Mouse (Mus musculus) CH12.LX (cell line): ENCODE data around the gene Srrm1. TPM values are rescaled to one million over a fixed set of nuclear protein-coding genes. Genes with fewer than 3 reads are reported as not detected.

Experiments
- DNase-seq: peaks from one replicate; pipeline ENCODE4 v3.0.0-alpha.2; 2013; ENCODE audit errors: extremely low read depth
- H3K27ac ChIP-seq: 2 replicates; pipeline ENCODE4 v1.5.1; 2012; ENCODE audit warnings: low read depth, mild to moderate bottlenecking, control low read depth, moderate library complexity; ENCODE audit not compliant: insufficient read depth
- H3K27me3 ChIP-seq: replicated peaks from 2 replicates; pipeline ENCODE3; 2012; ENCODE audit warnings: inconsistent platforms
- H3K36me3 ChIP-seq, 2 experiments: replicated peaks in 1 of 2; 2 replicates each; pipeline versions ENCODE3 to v1.6.1; 2012; ENCODE audit warnings: inconsistent platforms in 1 of 2, low read length in 1 of 2, mild to moderate bottlenecking in 1 of 2, mixed read lengths in 1 of 2, moderate library complexity in 1 of 2; ENCODE audit not compliant: control insufficient read depth in 1 of 2, insufficient read depth in 1 of 2
- H3K4me1 ChIP-seq, 2 experiments: 2 replicates each; pipeline ENCODE4 v1.6.1; 2012; ENCODE audit warnings: inconsistent platforms in 1 of 2, moderate library complexity in 1 of 2; ENCODE audit not compliant: insufficient read depth in 2 of 2, control insufficient read depth in 1 of 2
- H3K4me2 ChIP-seq: 2 replicates; pipeline ENCODE4 v1.6.1; 2012; ENCODE audit warnings: low read depth, mild to moderate bottlenecking, control low read depth; ENCODE audit not compliant: poor library complexity, insufficient read depth, severe bottlenecking
- H3K4me3 ChIP-seq, 3 experiments: fragments of 150-350 bp in 1 of 3; sonication (generic) in 1 of 3; replicated peaks in 1 of 3; 2 replicates each; pipeline versions ENCODE3 to v1.5.1; 2011 to 2012; ENCODE audit warnings: low read depth in 2 of 3, low read length in 2 of 3, mild to moderate bottlenecking in 2 of 3, moderate library complexity in 2 of 3, control low read depth in 1 of 3, improper control_type of control experiment in 1 of 3, inconsistent platforms in 1 of 3, mixed read lengths in 1 of 3; ENCODE audit not compliant: poor library complexity in 1 of 3
- H3K79me2 ChIP-seq: replicated peaks from 2 replicates; pipeline ENCODE4 v1.6.1; 2012; ENCODE audit warnings: mild to moderate bottlenecking, moderate library complexity; ENCODE audit not compliant: control insufficient read depth, poor library complexity, insufficient read depth, severe bottlenecking; ENCODE audit errors: extremely low read depth
- H3K9ac ChIP-seq: 2 replicates; pipeline ENCODE4 v1.6.1; 2012; ENCODE audit warnings: low read depth, mild to moderate bottlenecking, control low read depth, moderate library complexity; ENCODE audit not compliant: insufficient read depth
- H3K9me3 ChIP-seq: replicated peaks from 2 replicates; pipeline ENCODE3; 2012; ENCODE audit warnings: low read length, inconsistent platforms, mixed read lengths
- BHLHE40 ChIP-seq: IDR thresholded peaks from 2 replicates; pipeline ENCODE4 v1.6.1; 2011; ENCODE audit warnings: mild to moderate bottlenecking, low read depth, low read length, improper control_type of control experiment
- CHD2 ChIP-seq: IDR thresholded peaks from 2 replicates; pipeline ENCODE4 v1.6.1; 2011; ENCODE audit warnings: low read length, improper control_type of control experiment
- CTCF ChIP-seq, 2 experiments: IDR thresholded peaks in 1 of 2; conservative IDR thresholded peaks in 1 of 2; 2 replicates each; pipeline ENCODE4 v1.5.1; 2011 to 2012; ENCODE audit warnings: low read depth in 2 of 2, low read length in 2 of 2, improper control_type of control experiment in 1 of 2, inconsistent platforms in 1 of 2, mild to moderate bottlenecking in 1 of 2, moderate library complexity in 1 of 2
- E2F4 ChIP-seq: IDR thresholded peaks from 2 replicates; pipeline ENCODE4 v1.6.1; 2011; ENCODE audit warnings: low read depth, low read length, improper control_type of control experiment; ENCODE audit not compliant: insufficient replicate concordance
- ELF1 ChIP-seq: IDR thresholded peaks from 2 replicates; pipeline ENCODE4 v1.6.1; 2014; ENCODE audit warnings: low read depth, mild to moderate bottlenecking, inconsistent platforms, low read length, improper control_type of control experiment
- ETS1 ChIP-seq: conservative IDR thresholded peaks from 2 replicates; pipeline ENCODE4 v1.6.1; 2012; ENCODE audit warnings: low read depth, mild to moderate bottlenecking, inconsistent platforms, low read length, improper control_type of control experiment, moderate library complexity
- HCFC1 ChIP-seq: IDR thresholded peaks from 2 replicates; pipeline ENCODE4 v1.6.1; 2012; ENCODE audit warnings: low read depth, mild to moderate bottlenecking, inconsistent platforms, low read length, improper control_type of control experiment
- IRF4 ChIP-seq: IDR thresholded peaks from 2 replicates; pipeline ENCODE4 v1.6.1; 2014; ENCODE audit warnings: low read depth, mild to moderate bottlenecking, inconsistent platforms, low read length, improper control_type of control experiment
- KAT2A ChIP-seq: IDR thresholded peaks from 2 replicates; pipeline ENCODE4 v1.6.1; 2012; ENCODE audit warnings: low read length, improper control_type of control experiment, inconsistent platforms; ENCODE audit not compliant: insufficient replicate concordance
- MAFK ChIP-seq: IDR thresholded peaks from 2 replicates; pipeline ENCODE4 v1.6.1; 2011; ENCODE audit warnings: low read length, improper control_type of control experiment; ENCODE audit not compliant: insufficient replicate concordance
- MAZ ChIP-seq: IDR thresholded peaks from 2 replicates; pipeline ENCODE4 v1.6.1; 2012; ENCODE audit warnings: low read depth, mild to moderate bottlenecking, inconsistent platforms, low read length, improper control_type of control experiment, moderate library complexity
- MEF2A ChIP-seq: IDR thresholded peaks from 2 replicates; pipeline ENCODE4 v1.6.1; 2014; ENCODE audit warnings: low read depth, mild to moderate bottlenecking, inconsistent platforms, low read length, improper control_type of control experiment, borderline replicate concordance
- MXI1 ChIP-seq: IDR thresholded peaks from 2 replicates; pipeline ENCODE4 v1.6.1; 2011; ENCODE audit warnings: mild to moderate bottlenecking, low read depth, low read length, improper control_type of control experiment
- NELFE ChIP-seq: IDR thresholded peaks from 2 replicates; pipeline ENCODE4 v1.6.1; 2011; ENCODE audit warnings: low read depth, low read length, improper control_type of control experiment
- NRF1 ChIP-seq: IDR thresholded peaks from 2 replicates; pipeline ENCODE4 v1.6.1; 2014; ENCODE audit warnings: low read depth, mild to moderate bottlenecking, inconsistent platforms, low read length, improper control_type of control experiment, moderate library complexity
- PAX5 ChIP-seq: IDR thresholded peaks from 2 replicates; pipeline ENCODE4 v1.6.1; 2012; ENCODE audit warnings: low read length, inconsistent platforms, mixed read lengths
- RAD21 ChIP-seq: IDR thresholded peaks from 2 replicates; pipeline ENCODE4 v1.6.1; 2011; ENCODE audit warnings: low read depth, mild to moderate bottlenecking, low read length, improper control_type of control experiment, moderate library complexity
- RCOR1 ChIP-seq: conservative IDR thresholded peaks from 2 replicates; pipeline ENCODE4 v1.6.1; 2012; ENCODE audit warnings: low read depth, mild to moderate bottlenecking, inconsistent platforms, low read length, improper control_type of control experiment
- SIN3A ChIP-seq: IDR thresholded peaks from 2 replicates; pipeline ENCODE4 v1.6.1; 2012; ENCODE audit warnings: low read length, improper control_type of control experiment, inconsistent platforms
- SMC3 ChIP-seq: IDR thresholded peaks from 2 replicates; pipeline ENCODE4 v1.6.1; 2011; ENCODE audit warnings: low read depth, low read length, improper control_type of control experiment
- TBP ChIP-seq: conservative IDR thresholded peaks from 2 replicates; pipeline ENCODE4 v1.6.1; 2011; ENCODE audit warnings: low read depth, low read length, improper control_type of control experiment
- TCF12 ChIP-seq: IDR thresholded peaks from 2 replicates; pipeline ENCODE4 v1.6.1; 2014; ENCODE audit warnings: low read depth, mild to moderate bottlenecking, inconsistent platforms, low read length, improper control_type of control experiment
- UBTF ChIP-seq: IDR thresholded peaks from 2 replicates; pipeline ENCODE4 v1.6.1; 2012; ENCODE audit warnings: low read depth, mild to moderate bottlenecking, inconsistent platforms, low read length, improper control_type of control experiment, moderate library complexity
- ZKSCAN1 ChIP-seq: IDR thresholded peaks from 2 replicates; pipeline ENCODE4 v1.6.1; 2012; ENCODE audit warnings: low read depth, inconsistent platforms, low read length, improper control_type of control experiment, borderline replicate concordance
- ZNF384 ChIP-seq: IDR thresholded peaks from 2 replicates; pipeline ENCODE4 v1.6.1; 2012; ENCODE audit warnings: low read depth, low read length, improper control_type of control experiment, inconsistent platforms
- dilution Hi-C: fragments of 300-500 bp; cut with MboI; formaldehyde crosslinking; loops from 2 replicates; pipeline ENCODE4 v1.14.3; 2020; ENCODE audit warnings: low sequenced_read_pairs; ENCODE audit not compliant: extremely low pct_unique_long_range_greater_than_20kb, extremely low pct_ligation_motif_present
- in situ Hi-C: fragments of 300-500 bp; cut with MboI; formaldehyde crosslinking; loops from 3 replicates; pipeline ENCODE4 v1.14.3; 2019; ENCODE audit warnings: low sequenced_read_pairs, low pct_ligation_motif_present, low pct_unique_long_range_greater_than_20kb, mixed read lengths
- polyA plus RNA-seq: library from polyadenylated mRNA; unstranded; fragments of >175 nt; gene quantifications from 2 replicates; pipeline ENCODE4 v1.2.1, GENCODE M21; 2012; ENCODE audit warnings: low read depth; ENCODE audit not compliant: insufficient read length
- total RNA-seq, 2 experiments: library from RNA; depleted of rRNA; stranded (reverse); fragments of 300-350 nt in 1 of 2; fragments of >200 nt in 1 of 2; gene quantifications; 2 replicates each; pipeline ENCODE4 v1.2.3; 2012 to 2014

Gene Srrm1
- total and polyA plus RNA-seq, 3 experiments, result 14.2 to 180 (median 23.6) TPM

DNA sequence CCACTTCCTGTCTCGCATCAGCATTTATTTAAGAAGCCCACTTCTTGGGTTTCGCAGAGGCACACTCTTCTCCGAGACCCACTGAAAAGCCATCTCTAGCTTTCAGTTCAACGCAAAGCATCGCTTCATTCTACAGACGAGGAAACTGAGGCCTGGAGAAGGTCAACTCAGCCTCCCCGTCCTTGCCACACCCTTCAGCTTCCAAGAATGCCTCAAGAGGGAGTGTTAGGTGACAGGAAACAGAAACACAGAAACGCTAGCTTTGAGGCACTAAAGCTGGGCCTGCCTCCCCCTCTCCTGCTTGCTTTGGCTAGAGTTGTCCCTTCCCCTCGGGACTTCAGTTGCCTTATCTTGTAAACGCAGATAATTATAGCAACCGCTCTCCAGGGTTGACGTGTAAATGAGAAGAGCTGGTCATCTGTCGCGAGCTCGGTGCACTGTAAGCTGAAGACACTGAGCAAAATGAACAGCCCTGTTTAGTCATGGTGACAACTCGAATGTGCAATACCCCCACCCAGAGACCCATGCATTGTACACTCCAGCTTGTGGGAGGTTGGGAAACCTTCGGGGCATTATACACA lies 39.9 kb downstream of the Srrm1 start:
- Histone ChIP-seq H3K4me2 (peak overlapping the region; percentile 94), H3K79me2 (no peaks in the 10 kb centered on the region), H3K9ac (peak overlapping the region; percentile 5), H3K4me1 (peaks cover 18 to 50% of the 10 kb centered on the region in 2 experiments), H3K27me3 (no peaks in the 10 kb centered on the region), H3K4me3 (peak overlapping the region in 1 of 3 experiments; percentile 34), H3K27ac (peak overlapping the region; percentile 99), H3K36me3 (peaks cover 32 to 40% of the 10 kb centered on the region in 2 experiments), H3K9me3 (peaks cover 16% of the 10 kb centered on the region)
- dilution Hi-C loops, result no loop called here
- in situ Hi-C loops, result loop anchor here (5.0 to 10.0 kb wide), 3 partner anchors 36 to 238 kb away; no protein-coding TSS in a partner anchor
- DNase-seq, result peak; percentile 50
- TF ChIP-seq MXI1 (no peak), MAZ (no peak), CTCF (conservative IDR thresholded peaks at IDR 0.05 in 1 of 2, IDR thresholded peaks at IDR 0.05 in 1 of 2; ENCODE audit: low read depth in 2 of 2, low read length in 2 of 2) (no peak), MAFK (no peak), NRF1 (no peak), SIN3A (no peak), TBP (0 out of 2 replicates have a peak, but pooled peaks have one; percentile 9), NELFE (no peak), MEF2A (peak; percentile 79; the same call in 1 of the 2 replicates), PAX5 (no peak), UBTF (no peak), ETS1 (no peak), ZNF384 (no peak), IRF4 (no peak)
- TF ChIP-seq, all 38 proteins: peak for 2

GRCm38 (mm10) chr4:135312706-135313105 lies 40.4 kb downstream of the Srrm1 start:
- no peaks in the 10 kb centered on the region for H3K27me3 ChIP-seq
- in situ Hi-C loops, result loop anchor here (5.0 to 10.0 kb wide), 3 partner anchors 35 to 238 kb away; no protein-coding TSS in a partner anchor
- peaks cover 18 to 54% of the 10 kb centered on the region in 2 experiments for H3K4me1 ChIP-seq
- H3K4me2 ChIP-seq, result peak overlapping the region; percentile 94
- H3K4me3 ChIP-seq, result no peak overlapping the region
- dilution Hi-C loops, result no loop called here
- TF ChIP-seq BHLHE40 (no peak), HCFC1 (no peak), CHD2 (no peak), MAZ (no peak), RCOR1 (no peak), MXI1 (no peak), ZKSCAN1 (no peak), SMC3 (no peak), MEF2A (no peak), PAX5 (no peak), ELF1 (no peak), E2F4 (no peak), RAD21 (no peak), ZNF384 (no peak), SIN3A (no peak), TBP (no peak), KAT2A (no peak), TCF12 (no peak), UBTF (no peak)
- peak overlapping the region; percentile 99 for H3K27ac ChIP-seq
- H3K36me3 ChIP-seq, result peaks cover 30 to 37% of the 10 kb centered on the region in 2 experiments
- peak overlapping the region; percentile 5; the same call in 1 of the 2 replicates for H3K9ac ChIP-seq
- no peak for DNase-seq
- peaks cover 16% of the 10 kb centered on the region for H3K9me3 ChIP-seq
- H3K79me2 ChIP-seq, result no peaks in the 10 kb centered on the region
